Mouse (Mus musculus) retina, postnatal 1 day (tissue): ENCODE results near the gene Fktn.
"Not testable (repeated sequence)": the region's sequence is repeated elsewhere in the genome, so short reads cannot be mapped to it uniquely, and the experiment has no call there.

Experiments used
- DNase-seq: peaks from one replicate; pipeline ENCODE4 v3.0.0-alpha.2; 2012

The Fktn gene

DNA sequence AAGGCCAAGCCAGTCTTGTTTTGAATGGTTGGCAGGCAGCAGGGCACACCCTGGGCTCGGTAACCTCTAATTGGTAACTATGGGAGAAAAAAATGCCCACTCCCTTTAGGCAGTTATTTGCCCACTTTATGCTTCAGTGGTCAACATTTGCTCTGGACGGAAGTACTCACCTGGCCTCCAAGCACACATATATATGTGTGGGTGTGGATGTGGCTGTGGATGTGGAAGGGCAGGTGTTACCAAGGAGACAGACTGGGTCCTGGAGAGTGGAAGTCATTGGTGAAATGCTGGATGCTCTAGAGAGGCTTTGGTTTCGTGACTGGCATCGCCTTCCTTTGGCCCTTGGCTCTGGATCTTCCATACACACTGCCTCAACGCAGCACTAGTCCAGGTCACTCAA lies 58.2 kb downstream of the Fktn start:
- DNase-seq, result no peak

DNA sequence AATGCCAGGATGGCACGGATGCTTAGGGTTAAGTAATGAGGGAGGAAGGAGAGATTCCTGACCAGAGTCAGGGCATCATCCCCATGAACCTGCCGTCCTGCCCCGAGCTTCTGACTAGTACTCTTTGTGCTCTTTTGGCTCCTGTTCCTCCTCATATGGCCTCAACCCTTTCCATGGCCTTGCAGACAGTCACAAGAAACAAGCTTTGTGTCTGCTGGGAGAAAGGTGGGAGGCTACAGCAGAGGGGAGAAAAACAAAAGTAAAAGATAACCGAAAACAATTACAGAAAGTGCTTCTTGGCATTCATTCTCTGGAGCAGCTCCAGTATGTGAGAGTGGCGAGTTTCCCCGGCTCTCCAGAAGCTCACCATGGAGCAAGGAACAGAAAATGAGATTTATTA lies 60.1 kb downstream of the Fktn start:
- no peak for DNase-seq

DNA sequence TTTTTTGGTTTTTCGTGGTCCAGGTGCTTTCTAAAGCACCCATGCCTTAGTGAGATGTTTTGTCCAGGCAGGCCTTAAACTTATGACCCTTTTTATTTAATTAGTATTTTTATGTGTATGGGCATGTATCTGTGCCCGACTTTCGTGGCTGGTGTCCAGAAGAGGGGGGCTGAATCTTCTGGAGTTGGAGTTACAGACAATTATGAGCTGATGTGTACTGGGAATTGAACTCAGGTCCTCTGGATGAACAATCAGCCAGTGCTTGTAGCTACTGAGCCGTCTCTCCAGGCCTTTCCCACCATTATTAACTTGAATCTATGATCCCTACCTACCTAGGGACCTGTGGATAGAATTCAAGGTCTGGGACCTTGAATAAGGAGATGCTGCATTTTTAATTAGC lies 67.6 kb downstream of the Fktn start:
- DNase-seq, result no peak

DNA sequence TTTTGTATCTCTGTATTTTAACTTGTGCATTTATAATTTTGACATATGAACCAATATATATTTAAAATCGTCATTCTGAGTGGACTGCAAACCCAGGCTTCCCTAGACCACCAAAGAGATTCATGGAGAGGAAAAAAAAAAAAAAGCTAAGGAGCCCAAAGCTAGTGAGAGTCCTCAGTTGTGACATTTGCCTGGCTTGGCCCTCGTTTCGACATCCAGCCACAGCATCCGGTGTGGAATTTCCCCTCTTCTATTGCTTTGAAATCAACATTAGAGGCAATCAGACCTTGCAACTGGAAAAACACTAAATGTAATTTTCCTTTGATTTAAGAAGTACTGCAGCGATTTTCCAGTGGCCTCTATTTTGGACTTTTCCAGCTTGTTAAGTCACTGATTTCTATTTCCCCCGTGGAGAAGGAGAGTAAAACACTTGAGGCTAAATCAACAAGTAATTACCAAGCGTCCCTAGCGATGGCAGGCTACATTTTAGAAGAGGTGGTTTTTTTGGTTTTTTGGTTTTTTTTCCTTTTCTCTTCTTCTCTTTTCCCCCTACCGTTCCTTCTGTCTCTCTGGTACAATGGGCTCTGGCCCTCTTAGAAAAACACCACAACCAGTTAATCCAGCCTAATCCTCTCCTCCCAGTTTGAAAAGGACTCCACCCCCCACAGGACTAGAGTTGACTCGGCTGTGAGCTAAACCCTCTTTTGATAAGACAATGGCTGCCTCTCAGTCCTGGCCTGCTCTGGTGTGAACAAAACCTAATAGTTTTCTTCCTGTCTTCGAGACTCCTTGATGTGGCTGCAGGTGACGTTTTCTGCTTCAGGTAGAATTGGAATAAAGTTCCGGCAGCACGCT lies 68.6 kb downstream of the Fktn start:
- peak; percentile 73 for DNase-seq

DNA sequence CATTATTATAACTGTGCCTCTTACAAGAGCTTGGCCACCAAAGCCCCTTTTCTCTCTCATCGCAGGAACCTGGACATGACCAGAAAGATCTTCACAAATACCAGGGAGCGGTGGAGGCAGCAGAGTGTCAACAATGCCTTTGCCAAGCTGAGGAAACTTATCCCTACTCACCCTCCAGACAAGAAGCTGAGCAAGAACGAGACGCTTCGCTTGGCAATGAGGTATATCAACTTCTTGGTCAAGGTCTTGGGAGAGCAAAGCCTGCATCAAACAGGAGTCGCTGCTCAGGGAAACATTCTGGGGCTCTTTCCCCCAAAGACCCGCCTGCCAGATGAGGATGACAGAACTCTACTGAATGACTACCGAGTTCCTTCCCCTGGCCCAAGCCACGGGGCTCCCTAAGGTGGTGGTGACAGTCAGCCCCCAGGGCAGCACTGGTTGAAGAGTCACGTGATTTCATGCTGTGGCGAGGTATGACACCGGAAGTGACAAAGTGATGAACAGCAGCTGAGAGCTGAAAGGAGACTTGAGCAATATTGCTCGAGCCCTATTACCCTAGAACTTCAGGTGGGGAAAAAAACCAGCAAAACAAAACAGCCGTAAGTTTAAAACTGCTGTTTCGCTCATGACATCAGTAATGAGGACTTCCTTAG lies 72.1 kb downstream of the Fktn start:
- DNase-seq, result no peak

DNA sequence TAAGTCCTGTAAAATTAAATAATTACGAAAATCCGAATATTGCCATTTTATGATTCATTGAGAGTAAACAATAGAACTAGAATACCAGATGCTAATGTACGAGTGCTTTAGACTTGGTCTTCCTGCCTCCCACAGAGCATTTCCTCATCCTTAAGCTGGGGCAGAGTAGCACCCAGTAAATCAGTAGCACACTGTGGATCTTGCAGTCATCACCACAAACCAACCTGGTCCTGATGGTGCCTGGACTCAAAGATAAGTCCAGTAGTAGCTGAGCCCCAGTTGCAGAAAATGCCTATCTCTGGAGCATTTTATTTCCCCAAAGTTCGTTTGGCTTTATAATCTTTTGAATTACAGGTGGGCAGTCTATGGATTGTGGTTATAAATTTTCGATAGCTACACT lies 73.1 kb downstream of the Fktn start:
- no peak for DNase-seq

DNA sequence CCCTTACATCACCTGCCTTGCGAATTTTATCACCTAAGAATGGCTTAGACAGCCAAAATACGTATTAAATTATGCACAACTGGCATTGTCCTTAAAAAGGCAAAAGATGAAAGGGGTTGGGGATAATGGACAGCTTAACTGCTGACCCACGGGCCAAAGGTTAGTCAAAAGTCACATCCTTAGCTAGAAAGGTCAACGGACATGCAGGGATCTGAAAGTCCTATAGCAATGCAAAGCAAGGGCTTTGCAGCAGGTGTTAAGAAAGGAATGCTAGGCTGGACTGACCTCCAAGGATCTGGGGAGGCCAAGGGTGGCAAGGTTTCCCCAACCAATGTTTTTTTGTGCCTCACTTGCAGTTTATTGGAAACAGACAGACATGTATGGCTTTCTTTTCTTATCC lies 75.5 kb downstream of the Fktn start:
- DNase-seq, result no peak

DNA sequence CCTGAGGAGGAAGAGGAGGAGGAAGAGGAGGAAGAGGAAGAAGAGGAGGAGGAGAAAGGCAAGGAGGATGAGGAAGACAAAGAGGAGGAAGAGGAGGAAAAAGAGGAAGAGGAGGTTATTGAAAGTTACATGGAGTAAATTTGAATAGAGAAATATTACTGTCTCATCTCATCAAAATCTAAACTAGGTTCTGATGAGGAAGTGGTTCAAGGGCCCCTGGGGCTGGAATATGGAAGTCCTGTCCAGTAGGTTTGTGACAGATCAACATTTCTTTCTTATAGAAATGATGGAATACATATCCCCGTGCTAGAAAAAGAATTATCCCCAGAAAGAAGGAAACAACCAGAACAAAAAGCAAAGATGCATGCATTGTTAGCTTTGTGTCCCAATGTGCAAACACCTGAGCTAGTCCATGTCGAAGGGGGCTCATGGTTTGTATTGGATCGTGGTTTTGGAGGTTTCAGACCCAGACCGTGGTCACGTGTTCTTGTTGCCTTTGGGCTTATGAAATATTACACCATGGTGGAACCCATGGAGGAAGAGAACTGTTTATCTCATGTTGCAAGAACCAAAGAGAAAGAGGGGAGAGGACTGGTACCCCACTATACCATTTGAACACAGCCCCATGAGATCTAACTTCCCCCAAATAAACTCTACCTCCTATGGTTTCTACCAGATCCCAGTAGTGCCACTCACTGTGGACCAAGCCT lies 80.6 kb downstream of the Fktn start:
- no peak for DNase-seq

DNA sequence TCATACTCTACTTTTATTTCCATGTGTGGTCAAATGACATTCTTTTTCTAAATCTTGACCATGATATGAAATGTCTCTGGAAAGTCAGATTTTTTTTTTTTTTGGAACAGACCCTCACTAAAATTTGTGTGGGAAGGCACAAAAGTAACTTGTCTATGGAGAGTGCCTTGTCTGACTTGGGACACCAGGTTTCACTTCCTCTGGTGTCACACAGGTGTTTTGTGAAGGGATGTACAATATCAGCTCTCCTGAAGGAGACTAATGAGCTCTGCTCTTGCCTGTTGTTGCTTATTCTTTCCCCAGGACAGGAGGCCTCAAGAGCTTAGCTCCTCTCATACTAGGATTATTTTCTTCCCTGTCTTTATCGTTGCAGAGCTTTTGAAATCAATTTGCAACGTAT lies 81.3 kb downstream of the Fktn start:
- DNase-seq, result no peak

DNA sequence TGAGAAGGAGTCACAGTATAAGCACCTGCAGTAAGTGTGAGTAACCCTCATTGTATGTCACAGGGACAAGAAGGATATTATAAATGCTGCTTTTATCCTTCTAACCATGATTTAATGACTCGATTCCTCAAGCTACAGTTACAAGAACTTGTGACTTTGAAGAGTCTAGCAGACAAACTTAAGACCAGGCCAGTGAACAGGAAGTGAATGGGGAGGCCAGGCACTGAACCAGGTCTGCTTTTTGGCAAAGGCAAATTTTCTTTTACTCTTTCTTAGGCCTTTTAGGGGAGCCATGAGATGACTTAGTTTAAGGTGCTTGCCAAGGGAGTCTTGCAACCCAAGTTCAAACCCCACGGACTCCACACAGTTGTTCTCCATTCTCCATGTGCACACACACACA lies 81.9 kb downstream of the Fktn start:
- no peak for DNase-seq

DNA sequence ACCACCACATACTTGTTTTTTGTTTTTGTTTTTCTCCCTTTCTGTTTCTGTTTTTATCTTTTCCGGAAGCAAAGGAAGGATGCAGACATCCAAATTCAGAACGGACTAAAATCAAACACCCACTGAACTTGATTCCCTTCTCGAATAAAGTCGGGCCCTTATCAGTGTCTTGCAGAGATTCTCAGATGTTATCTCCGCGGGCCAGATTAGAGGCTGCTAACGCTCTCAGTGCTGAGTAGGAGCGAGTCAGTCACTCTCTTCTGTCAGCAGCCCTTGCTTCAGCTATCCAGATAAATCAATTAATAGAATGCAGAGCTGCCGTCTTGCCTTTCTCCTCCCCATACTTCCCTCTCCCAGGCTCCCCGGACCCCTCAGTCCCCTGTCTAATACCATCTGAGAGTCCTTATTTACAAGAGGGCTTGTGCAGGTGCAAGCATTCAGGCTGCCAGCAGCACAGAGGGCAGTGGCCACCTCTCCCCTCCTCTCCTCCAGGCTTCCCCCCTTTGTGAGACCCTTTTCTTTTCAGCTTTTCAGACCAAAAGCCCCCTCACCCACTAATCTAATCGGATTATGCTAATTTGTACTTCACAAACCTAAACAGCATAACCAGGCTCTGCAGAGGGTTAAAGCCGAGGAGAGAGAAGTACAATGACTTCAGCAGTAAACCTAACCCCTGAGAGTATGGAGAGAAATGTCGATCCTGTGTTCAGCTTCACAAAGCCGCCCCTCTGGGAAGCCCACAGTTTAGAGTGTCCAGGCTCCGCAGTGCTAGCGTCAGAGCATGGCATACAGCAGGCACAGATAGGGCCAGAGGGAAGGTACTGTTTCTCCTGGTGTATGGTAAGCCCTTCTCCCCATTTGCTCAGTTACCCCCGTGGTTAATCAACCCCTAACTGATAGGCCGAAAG lies 83.3 kb downstream of the Fktn start:
- peak; percentile 58 for DNase-seq

DNA sequence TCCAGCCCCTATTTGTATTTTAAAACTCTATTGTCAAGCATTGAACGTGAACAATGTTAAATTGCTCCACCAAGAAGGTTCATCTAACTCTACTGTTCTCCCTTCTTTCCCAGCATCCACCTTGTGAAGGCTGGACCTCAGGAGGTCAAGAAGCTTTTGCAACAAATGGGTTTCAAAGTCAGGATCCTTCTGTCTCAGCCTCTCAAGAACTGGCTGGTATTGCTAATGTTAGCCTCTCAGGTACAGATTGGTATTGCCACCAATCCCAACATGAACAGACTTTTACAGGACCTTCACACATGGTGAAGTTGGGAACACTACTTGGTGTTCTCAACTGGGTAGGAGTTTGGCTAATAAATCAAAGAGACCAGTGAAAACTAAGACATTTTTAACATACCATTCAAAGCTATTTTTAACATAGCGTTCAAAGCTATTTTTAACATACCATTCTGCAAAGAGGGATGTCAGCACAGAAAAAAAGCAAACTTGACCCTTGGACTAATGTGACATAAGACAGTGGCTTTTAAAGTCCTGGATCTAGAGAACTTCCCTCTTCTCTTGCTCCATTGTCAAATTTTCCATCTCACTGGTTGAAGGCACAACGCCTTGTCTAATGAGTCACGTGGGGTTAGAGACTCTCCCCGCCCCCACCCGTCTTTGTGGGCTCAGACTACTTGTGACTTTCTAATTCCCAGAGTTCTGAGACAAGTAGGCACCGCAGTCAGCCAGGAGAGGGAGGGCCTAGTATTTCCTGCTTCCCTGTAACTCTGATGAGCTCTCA lies 85.3 kb downstream of the Fktn start:
- peak; percentile 37 for DNase-seq

DNA sequence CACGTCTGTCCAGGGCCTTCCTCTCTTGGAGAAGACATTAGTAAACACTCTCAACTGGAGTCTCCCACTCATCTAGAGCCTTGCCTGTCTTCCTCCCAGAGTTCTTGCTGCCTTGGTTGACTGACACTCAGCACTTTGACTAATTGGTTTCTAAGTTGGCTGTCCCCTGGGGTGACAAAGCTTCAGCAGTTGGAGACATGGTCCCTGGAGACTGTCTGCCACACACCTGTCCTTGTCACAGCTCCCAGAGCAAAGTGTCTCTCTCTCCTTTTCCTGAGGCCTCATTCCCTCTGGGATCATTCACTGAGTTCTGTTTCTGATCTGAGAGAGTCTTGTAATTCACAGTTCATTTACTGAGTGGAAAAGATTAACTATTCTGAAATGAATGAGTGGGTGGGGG lies 86.0 kb downstream of the Fktn start:
- DNase-seq, result no peak

DNA sequence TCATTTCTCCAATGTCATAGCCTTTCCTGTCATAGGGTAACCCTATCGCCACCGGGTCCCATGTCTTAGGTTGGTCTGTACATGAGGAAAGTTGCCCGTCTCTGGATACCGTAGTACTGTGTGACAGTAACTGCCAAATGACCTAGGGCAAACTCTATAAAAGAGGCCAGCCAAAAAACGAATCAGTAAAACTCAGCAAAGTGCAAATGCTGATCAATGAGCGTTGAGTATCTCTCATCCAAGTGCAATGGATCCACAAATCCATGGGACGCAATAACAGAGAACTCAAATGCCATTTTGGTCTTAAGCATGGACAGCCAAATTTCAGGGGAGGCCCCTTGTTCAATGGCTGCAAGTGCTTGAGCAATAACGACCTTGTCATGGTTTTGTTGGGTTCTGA lies 89.9 kb downstream of the Fktn start:
- not testable (repeated sequence) for DNase-seq

DNA sequence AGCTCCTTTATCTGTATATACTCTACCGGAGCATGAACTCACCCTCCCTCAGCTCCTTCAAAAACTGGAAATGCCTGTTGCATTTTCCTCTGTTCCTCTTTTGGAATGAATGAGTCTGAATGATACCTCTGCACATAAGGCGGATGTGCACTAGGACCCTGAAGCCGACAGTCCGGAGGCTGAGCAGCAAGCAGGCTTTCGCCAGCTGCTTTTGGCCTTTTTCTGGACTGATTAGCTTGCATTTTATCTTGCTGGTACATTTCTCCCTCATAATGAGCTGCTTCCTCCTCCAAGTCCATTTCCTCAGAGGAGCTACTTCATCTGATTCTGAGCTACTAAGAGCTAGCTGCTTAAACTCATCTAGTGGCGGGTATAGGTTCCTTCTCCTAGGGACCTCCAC lies 92.6 kb downstream of the Fktn start:
- not testable (repeated sequence) for DNase-seq

DNA sequence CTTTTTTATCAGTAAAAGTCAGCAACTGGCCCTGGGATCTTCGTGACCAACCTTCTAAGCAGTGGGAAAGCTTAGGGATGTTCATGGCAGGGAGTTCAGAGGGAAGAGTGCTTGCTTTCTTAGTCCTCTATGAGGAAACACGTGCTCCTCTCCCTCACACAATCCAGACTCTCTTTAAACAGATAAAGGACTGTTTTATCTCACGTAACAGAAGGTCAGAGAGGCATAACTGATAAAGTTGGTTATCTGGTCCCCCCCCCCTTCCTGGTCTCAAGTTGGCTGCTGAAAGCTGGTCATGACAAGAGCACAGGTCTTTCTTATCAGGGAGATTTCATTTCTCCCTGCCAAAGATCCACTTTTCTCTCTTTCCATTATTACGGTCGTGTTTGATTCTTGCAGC lies 104.5 kb downstream of the Fktn start:
- no peak for DNase-seq

DNA sequence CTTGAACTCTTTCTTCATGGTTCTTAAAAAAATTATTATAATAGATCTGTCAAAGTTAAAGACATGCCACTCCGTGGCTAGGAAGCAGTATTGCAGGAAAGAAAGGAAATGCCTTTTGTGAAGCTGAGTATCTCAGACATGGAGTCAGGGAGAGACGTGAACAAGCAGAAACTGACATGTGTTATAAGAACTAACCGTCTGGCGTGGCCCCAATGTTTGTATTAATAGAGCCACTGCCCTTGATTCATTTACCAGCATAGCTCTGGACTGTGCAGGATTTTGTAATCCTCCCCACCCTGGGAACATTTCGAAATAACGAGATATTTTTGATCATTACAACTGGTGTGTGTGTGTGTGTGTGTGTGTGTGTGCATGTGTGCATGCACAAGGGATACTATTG lies 109.9 kb downstream of the Fktn start:
- no peak for DNase-seq

DNA sequence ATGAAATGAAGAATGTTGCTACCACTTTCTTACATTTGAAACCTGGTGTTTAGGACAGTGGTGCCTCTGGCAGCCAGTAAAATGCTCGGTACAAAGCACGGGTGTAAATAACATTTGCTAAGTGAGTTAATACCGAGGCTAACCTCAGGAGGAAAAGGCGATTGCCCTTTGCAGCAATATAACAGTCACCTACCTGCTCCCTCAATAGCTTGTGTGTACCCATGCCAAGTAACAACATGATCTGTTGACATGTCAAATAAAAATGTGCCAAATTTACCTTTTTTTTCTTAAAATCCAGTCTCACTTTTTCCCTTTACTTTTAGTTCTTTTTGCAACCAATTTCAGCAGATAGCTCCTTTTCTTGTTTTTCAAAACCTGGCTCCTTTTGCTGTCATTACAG lies 111.0 kb downstream of the Fktn start:
- DNase-seq, result no peak

DNA sequence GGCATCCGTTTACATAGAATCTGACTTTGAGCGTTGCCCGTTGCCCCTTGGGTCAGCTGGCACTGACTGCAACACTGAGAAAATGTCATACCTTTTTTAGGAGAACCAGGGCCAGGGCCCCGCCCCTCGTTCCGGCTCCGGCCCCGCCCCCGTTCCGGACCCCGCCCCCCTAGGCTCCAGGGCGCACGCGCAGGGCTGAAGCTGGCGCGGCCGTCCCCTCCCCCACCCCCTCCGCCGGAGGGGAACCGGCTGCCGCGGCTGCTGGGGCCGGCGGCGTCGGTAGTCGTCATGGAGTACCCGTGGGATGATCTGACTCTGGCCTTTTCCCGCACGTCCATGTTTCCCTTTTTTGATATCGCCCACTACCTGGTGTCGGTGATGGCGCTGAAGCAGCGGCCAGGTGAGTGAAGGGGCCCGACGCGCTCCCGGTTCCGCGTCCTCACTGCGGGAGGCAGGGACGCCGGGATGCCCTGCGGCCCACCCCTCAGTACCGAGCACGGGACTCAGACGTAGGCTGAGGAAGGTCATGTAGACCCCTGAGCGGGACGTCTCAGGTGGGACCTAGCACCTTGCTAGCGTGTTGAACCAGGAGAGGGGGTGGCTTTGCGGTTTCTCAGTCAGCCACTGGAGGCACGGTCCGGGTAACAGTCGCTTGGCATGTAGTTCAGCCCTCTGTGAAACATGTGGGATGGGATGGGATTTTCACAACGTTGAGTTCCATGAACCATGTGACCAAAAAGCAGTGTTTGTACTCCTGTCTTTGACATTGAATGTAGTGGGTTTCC lies 112.2 kb downstream of the Fktn start, which contains the start of gene Tmem38b:
Gene Tmem38b (plus strand): TSS at position 225 of the 785 bp plus-strand sequence.
- DNase-seq, result peak; percentile 84

DNA sequence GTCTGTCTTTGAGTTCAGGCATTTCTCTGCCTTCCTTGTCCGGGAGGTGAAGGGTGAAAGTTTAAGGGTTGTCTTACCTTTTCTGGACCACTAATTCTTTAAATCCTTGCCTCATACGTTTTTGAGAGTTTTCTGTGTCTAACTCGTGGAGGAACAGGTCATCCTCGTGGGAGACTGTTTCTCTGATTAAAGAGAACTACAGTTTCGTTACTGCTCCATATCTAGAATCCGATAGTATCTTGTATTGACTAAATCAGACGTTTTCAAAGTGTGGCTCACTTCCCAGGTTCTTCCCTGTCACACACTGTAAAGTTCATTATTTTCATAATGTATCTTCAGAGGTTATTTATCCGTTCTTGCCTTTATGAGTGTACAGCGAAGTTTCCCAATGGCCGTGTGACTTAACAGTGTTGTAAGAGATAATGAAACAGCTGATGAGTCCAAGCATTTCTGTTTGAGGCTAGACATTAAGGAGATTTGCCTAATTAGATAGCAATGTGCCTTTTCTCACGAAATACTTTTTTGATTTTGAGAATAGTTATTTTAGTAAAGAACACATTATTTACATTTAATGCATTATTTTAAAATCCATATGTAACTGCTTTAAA lies 112.9 kb downstream of the Fktn start:
- peak; percentile 12 for DNase-seq
